Mouse (Mus musculus) heart, embryonic 16.5 days (tissue): Measurements from ENCODE around the gene Ppfia2. TPM values are rescaled to one million over a fixed set of nuclear protein-coding genes. Genes with fewer than 3 reads are reported as not detected.

Experiments
- ATAC-seq: fragments of 200-750 bp; cut with Nextera tagmentation; replicated peaks from 2 replicates; pipeline ENCODE4 v1.8.0; 2017; ENCODE audit warnings: moderate number of reproducible peaks; ENCODE audit not compliant: insufficient read depth, low FRiP score; ENCODE audit errors: extremely low read depth
- H3K27ac ChIP-seq: fragments of 300-500 bp; sonication (generic); 2 replicates; pipeline ENCODE4 v1.5.1; 2014; ENCODE audit warnings: mild to moderate bottlenecking, low read length, control low read depth, moderate library complexity
- H3K27me3 ChIP-seq: fragments of 300-500 bp; sonication (generic); 2 replicates; pipeline ENCODE4 v1.6.1; 2014; ENCODE audit warnings: low read length, mixed read lengths; ENCODE audit not compliant: control insufficient read depth, insufficient read depth
- H3K36me3 ChIP-seq: fragments of 300-500 bp; sonication (generic); 2 replicates; pipeline ENCODE4 v1.6.1; 2014; ENCODE audit not compliant: control insufficient read depth, insufficient read depth
- H3K4me1 ChIP-seq: fragments of 300-500 bp; sonication (generic); 2 replicates; pipeline ENCODE4 v1.6.1; 2014; ENCODE audit warnings: low read length, mixed read lengths; ENCODE audit not compliant: control insufficient read depth, insufficient read depth
- H3K4me2 ChIP-seq: fragments of 300-500 bp; sonication (generic); 2 replicates; pipeline ENCODE4 v1.6.1; 2014; ENCODE audit warnings: low read depth, mild to moderate bottlenecking, control low read depth, low read length
- H3K4me3 ChIP-seq: fragments of 300-500 bp; sonication (generic); 2 replicates; pipeline ENCODE4 v1.5.1; 2014; ENCODE audit warnings: mild to moderate bottlenecking, control low read depth, low read length
- H3K9ac ChIP-seq: fragments of 300-500 bp; sonication (generic); 2 replicates; pipeline ENCODE4 v1.6.1; 2014; ENCODE audit warnings: low read length, control low read depth
- H3K9me3 ChIP-seq: fragments of 300-500 bp; sonication (generic); replicated peaks from 2 replicates; pipeline ENCODE4 v1.6.1; 2016; ENCODE audit warnings: low read length; ENCODE audit not compliant: control insufficient read depth
- WGBS: fragments of 180-500 bp; shearing (Covaris S2); extraction: QIAGEN DNeasy Blood & Tissue Kit; methylation state at CpG from one replicate; pipeline ENCODE4 v1.1.7; 2014; 5-methylcytosine and 5-hydroxymethylcytosine counted together
- polyA plus RNA-seq: library from polyadenylated mRNA; unstranded; fragments of >200 nt; fragmentation: Nextera tagmentation; extraction: Ambion mirVana; gene quantifications from 2 replicates; pipeline ENCODE4 v1.2.1, GENCODE M21; 2015

Ppfia2 gene
- polyA plus RNA-seq, result 0.14 and 0.33 TPM in 2 replicates

- no peak; the same call in 1 of the 2 replicates for ATAC-seq
- 1% methylated on average over 30 of the region's 30 CpGs for WGBS
- peak within 1 kb of the TSS; percentile 52 for H3K9ac ChIP-seq
Measured at GRCm38 (mm10) chr10:106469855-106470532, at the start of gene Ppfia2. Gene Ppfia2, plus strand, starts transcription at chr10:106470339.

DNA sequence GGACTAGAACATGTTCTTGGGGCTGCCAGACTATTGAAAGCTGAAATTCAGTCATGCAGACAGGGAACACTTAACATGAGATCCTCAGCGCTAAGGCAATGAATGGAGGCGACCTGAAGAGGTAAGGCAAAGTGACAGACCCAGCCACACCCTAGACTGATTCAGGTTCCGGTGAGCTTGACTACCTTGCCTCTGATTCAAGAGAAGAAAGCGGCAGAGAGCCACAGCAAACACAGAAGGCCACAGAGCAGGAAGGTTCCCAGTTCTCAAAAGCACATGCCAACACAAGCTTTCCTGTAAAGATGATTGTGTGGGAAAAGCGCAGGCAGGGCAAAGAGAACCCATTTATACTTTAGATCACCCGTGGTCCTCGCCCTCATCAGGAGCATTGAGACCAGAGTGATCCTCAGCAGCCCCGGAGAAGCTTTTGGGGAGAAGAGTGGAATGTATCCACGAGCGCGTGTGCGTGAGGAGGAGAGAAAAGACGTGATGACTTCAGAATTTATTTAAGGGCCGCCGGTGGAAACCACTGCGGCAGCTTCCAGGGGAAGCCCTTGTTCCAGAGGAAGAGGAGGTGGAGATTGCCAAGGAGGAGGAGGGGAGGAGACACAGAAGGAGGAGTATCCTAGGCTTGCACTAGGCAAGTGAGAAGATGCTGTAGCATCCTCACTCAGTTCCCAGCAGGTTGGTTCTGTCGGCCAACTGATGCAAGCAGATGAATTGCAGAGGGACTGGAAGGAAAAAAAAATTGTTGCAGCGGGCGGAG, 1.0 kb upstream of the Ppfia2 start:
- Histone ChIP-seq H3K9ac (0 out of 2 replicates have a peak overlapping the region, but pooled peaks have one; percentile 2), H3K27ac (no peak overlapping the region), H3K27me3 (peaks cover 23% of the 10 kb centered on the region), H3K36me3 (no peaks in the 10 kb centered on the region), H3K9me3 (no peaks in the 10 kb centered on the region), H3K4me2 (peak overlapping the region; percentile 93), H3K4me3 (peak overlapping the region; percentile 66), H3K4me1 (peaks cover 10% of the 10 kb centered on the region)
- 4% methylated on average over 19 of the region's 19 CpGs for WGBS
- ATAC-seq, result no peak

More at GRCm38 (mm10) chr10:106469855-106470532, at the start of gene Ppfia2:
- H3K4me1 ChIP-seq, result peaks cover 10% of the 10 kb centered on the region
- peak within 1 kb of the TSS; percentile 93 for H3K4me2 ChIP-seq
- H3K27ac ChIP-seq, result no peak within 1 kb of the TSS
- peak within 1 kb of the TSS; percentile 66 for H3K4me3 ChIP-seq
- no peaks in the 10 kb centered on the region for H3K9me3 ChIP-seq
- H3K36me3 ChIP-seq, result no peaks in the 10 kb centered on the region
- peaks cover 23% of the 10 kb centered on the region for H3K27me3 ChIP-seq

GRCm38 (mm10) chr10:106470533-106471205, 530 bp downstream of the Ppfia2 start:
- WGBS, result 15% methylated on average over 18 of the region's 18 CpGs
- no peak for ATAC-seq
- Histone ChIP-seq H3K9ac (peak overlapping the region; percentile 52), H3K4me2 (peak overlapping the region; percentile 93), H3K27me3 (peaks cover 23% of the 10 kb centered on the region), H3K36me3 (no peaks in the 10 kb centered on the region), H3K4me3 (peak overlapping the region; percentile 66), H3K4me1 (peaks cover 10% of the 10 kb centered on the region), H3K27ac (no peak overlapping the region), H3K9me3 (no peaks in the 10 kb centered on the region)

- ATAC-seq, result no peak
- no peaks in the 10 kb centered on the region for H3K9me3 ChIP-seq
- no peaks in the 10 kb centered on the region for H3K27me3 ChIP-seq
- H3K4me1 ChIP-seq, result no peaks in the 10 kb centered on the region
- H3K4me2 ChIP-seq, result no peak overlapping the region
- no peak overlapping the region for H3K4me3 ChIP-seq
- no peaks in the 10 kb centered on the region for H3K36me3 ChIP-seq
- H3K27ac ChIP-seq, result no peak overlapping the region
- WGBS, result 74% methylated on average over 6 of the region's 6 CpGs
- H3K9ac ChIP-seq, result no peak overlapping the region
Measured at GRCm38 (mm10) chr10:106509281-106510165, 39.4 kb downstream of the Ppfia2 start.

DNA sequence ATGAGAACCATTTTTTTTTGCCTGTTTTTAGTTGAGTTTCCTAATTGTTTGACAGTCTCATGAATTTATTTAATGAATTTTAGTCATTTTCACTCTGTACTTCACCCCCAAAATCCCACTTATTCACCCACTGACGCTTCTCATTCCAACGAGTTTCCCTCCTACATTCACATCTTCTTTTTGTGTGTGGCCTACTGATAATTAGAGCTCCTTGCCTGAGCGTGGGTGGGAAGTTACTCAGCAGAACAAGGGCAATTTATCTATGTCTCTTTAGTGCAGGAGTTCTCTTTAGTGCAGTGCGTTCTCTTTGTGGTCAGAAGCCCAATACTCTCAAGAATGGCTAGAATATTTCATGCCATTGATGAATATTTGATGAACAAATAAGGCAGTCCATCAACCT, 95.9 kb downstream of the Ppfia2 start:
- H3K27ac ChIP-seq, result no peak overlapping the region
- no peak for ATAC-seq
- WGBS, result 47% methylated on average over 4 of the region's 4 CpGs

GRCm38 (mm10) chr10:106585026-106585425, 114.9 kb downstream of the Ppfia2 start:
- Histone ChIP-seq H3K27me3 (no peaks in the 10 kb centered on the region), H3K4me3 (no peak overlapping the region), H3K4me2 (peak overlapping the region; percentile 15; the same call in 1 of the 2 replicates), H3K9me3 (no peaks in the 10 kb centered on the region), H3K27ac (peak overlapping the region; percentile 51; the same call in 1 of the 2 replicates), H3K4me1 (peaks cover 2% of the 10 kb centered on the region; the same call in 1 of the 2 replicates), H3K36me3 (no peaks in the 10 kb centered on the region), H3K9ac (peak overlapping the region; percentile 33; the same call in 1 of the 2 replicates)
- ATAC-seq, result no peak; the same call in 1 of the 2 replicates
- 29% methylated on average over 4 of the region's 4 CpGs for WGBS

More for the DNA sequence above, 95.9 kb downstream of the Ppfia2 start:
- Histone ChIP-seq H3K4me3 (no peak overlapping the region), H3K9ac (no peak overlapping the region), H3K4me1 (no peaks in the 10 kb centered on the region), H3K36me3 (no peaks in the 10 kb centered on the region), H3K9me3 (no peaks in the 10 kb centered on the region), H3K27me3 (no peaks in the 10 kb centered on the region), H3K4me2 (no peak overlapping the region)

DNA sequence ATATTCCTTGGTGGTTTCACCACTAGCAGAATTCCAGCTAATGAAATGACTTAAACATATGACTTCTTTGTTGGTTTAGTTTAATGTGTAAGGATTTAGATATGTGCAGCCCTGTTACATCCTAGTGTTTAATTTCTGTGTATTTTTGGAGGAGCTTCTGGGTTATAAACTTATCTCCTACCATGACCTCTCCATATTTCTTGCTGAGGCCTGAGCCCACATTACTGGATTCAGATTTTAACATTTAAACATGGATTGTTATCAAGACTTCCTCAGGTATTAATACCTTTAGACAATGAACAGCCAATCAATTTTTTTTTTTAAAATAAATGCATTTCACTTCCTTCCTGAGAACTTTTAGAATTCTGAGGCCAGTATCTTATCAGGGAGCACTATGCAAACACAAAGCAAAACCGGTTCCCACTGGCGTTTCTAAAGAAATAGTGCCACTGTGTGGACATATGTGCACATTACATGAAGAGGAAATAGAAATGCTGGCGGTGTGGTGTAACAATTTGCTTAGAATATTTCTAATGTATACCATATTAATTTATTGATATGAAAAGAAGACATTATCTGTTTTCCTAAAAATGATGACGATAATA, 115.4 kb downstream of the Ppfia2 start:
- Histone ChIP-seq H3K4me1 (peaks cover 2% of the 10 kb centered on the region; the same call in 1 of the 2 replicates), H3K36me3 (no peaks in the 10 kb centered on the region), H3K9me3 (no peaks in the 10 kb centered on the region), H3K4me3 (no peak overlapping the region), H3K27ac (peak overlapping the region; percentile 51; the same call in 1 of the 2 replicates), H3K4me2 (peak overlapping the region; percentile 15; the same call in 1 of the 2 replicates), H3K27me3 (no peaks in the 10 kb centered on the region), H3K9ac (peak overlapping the region; percentile 33; the same call in 1 of the 2 replicates)
- ATAC-seq, result no peak
- WGBS, result 1% methylated on average over 4 of the region's 4 CpGs

GRCm38 (mm10) chr10:106587817-106588216, 117.7 kb downstream of the Ppfia2 start:
- Histone ChIP-seq H3K4me3 (no peak overlapping the region), H3K4me2 (no peak overlapping the region), H3K4me1 (peaks cover 2% of the 10 kb centered on the region; the same call in 1 of the 2 replicates), H3K27ac (no peak overlapping the region), H3K36me3 (no peaks in the 10 kb centered on the region), H3K27me3 (no peaks in the 10 kb centered on the region), H3K9ac (no peak overlapping the region), H3K9me3 (no peaks in the 10 kb centered on the region)
- no peak for ATAC-seq
- WGBS, result 67% methylated on average over 5 of the region's 5 CpGs
